ENCODE assay signal across 1 mouse cellular context in the genomic region with DNA sequence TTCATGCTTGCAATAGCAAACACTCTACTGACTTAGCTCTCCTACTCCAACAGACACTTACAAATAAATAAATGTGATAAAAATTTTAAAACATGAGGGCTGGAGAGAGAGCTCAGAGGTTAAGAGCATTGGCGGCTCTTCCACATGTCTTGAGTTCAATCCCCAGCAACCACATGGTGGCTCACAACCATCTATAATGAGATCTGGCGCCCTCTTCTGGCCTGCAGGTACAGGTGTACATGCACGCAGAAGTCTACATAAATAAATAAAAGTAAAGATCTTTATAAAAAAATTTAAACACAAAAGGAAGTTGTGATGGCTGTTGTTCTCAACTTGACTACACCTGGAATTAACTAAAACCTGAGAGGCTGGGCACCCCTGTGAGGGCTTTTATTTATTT.
TF ChIP-seq lines count a peak whose summit lies in the region.

No protein-coding gene starts in this region.

TF ChIP-seq in MEL, 35 proteins besides CTCF, POLR2A, EP300 and RAD21 (continued from another document):
- TF ChIP-seq ZNF384 (IDR thresholded peaks at IDR 0.05; ENCODE audit: low read depth, low read length) (0 out of 2 replicates have a peak, but pooled peaks have one; percentile 21), MAX (IDR thresholded peaks at IDR 0.05; ENCODE audit: low read length) (peak; percentile 56), MYC (IDR thresholded peaks at IDR 0.05; ENCODE audit: low read depth, low read length) (peak; percentile 97), MXI1 (IDR thresholded peaks at IDR 0.05; ENCODE audit: low read depth, low read length) (peak; percentile 48; the same call in 1 of the 2 replicates), ZC3H11A (IDR thresholded peaks at IDR 0.05; ENCODE audit: low read depth, low read length) (peak; percentile 43)
